In genomic region chr3:153724701-153725668, GRCm38 (mm10) we compare ENCODE assay signal across 8 mouse cellular contexts. TPM values are rescaled to one million over a fixed set of nuclear protein-coding genes. Genes with fewer than 3 reads are reported as not detected.
DNase-seq lines count a peak whose midpoint lies in the region; ATAC-seq and TF ChIP-seq lines count a peak whose summit lies in the region.

St6galnac3 (minus strand) TSS chr3:153725174.

- under 1% methylated on average over 56 of the region's 56 CpGs for WGBS in hindbrain, embryonic 16.5 days

- H3K9me3 ChIP-seq in hindbrain, embryonic 16.5 days (ENCODE audit: control insufficient read depth, low read length), result no peaks in the 10 kb centered on the region

- H3K27me3 ChIP-seq in hindbrain, embryonic 16.5 days (replicated peaks; ENCODE audit: control insufficient read depth, insufficient read depth, low read length), result no peaks in the 10 kb centered on the region

- DNase-seq in cerebellum, postnatal 4 days (ENCODE audit: low spot score in 2 of 2), result peak; percentile 78 to 80
- peak; percentile 17 for DNase-seq in gastrocnemius, adult 18-20 months (ENCODE audit: low spot score)
- DNase-seq in left cerebral cortex, adult 2 months (ENCODE audit: extremely low spot score in 1 of 2, low spot score in 2 of 2), result peak; percentile 85 to 87
- peak; percentile 87 to 90 for DNase-seq in lung, postnatal 4 days
- DNase-seq in right cerebral cortex, adult 18-20 months, result peak; percentile 88
- peak; percentile 43 for DNase-seq in urinary bladder, adult 2 months (ENCODE audit: low spot score)

- peak within 1 kb of the TSS; percentile 89 for H3K4me2 ChIP-seq in hindbrain, embryonic 16.5 days (ENCODE audit: low read length)

- peaks cover 14% of the 10 kb centered on the region for H3K4me1 ChIP-seq in hindbrain, embryonic 16.5 days (ENCODE audit: control insufficient read depth, insufficient read depth, low read depth, low read length)

- peak within 1 kb of the TSS; percentile 85 for H3K9ac ChIP-seq in hindbrain, embryonic 16.5 days (ENCODE audit: low read depth, low read length)

- peak within 1 kb of the TSS; percentile 74 for H3K4me3 ChIP-seq in hindbrain, embryonic 16.5 days (ENCODE audit: low read length)
- peak within 1 kb of the TSS; percentile 93 for H3K4me3 ChIP-seq in left cerebral cortex, adult 2 months

- peak; percentile 38 for TF ChIP-seq CTCF in left cerebral cortex, adult 2 months (IDR thresholded peaks at IDR 0.05)

- ATAC-seq in activated CD4-positive, CD25-positive, alpha-beta regulatory T cell, adult 4 months, result peak; percentile 78
- peak; percentile 98 for ATAC-seq in hindbrain, embryonic 16.5 days

- intact Hi-C loops in left cerebral cortex, adult 2 months (cut with DNase I), result loop anchor here (1.0 to 5.0 kb wide), 2 partner anchors 82 to 188 kb away; partner anchors contain the start of gene Rabggtb

- no peaks in the 10 kb centered on the region for H3K36me3 ChIP-seq in hindbrain, embryonic 16.5 days (ENCODE audit: control insufficient read depth, insufficient read depth, low read length)

- peak within 1 kb of the TSS; percentile 91 for H3K27ac ChIP-seq in hindbrain, embryonic 16.5 days (ENCODE audit: low read depth, low read length)
- H3K27ac ChIP-seq in left cerebral cortex, adult 2 months, result peak within 1 kb of the TSS; percentile 84

RNA-seq across cellular contexts. Expression of gene St6galnac3, which starts in this region (rescaled TPM):
- 10 to 100 TPM; 29.1 to 52.4 TPM for polyA plus RNA-seq in activated CD4-positive, CD25-positive, alpha-beta regulatory T cell, adult 4 months (2017; shearing (Covaris generic))
- total RNA-seq in gastrocnemius, adult 18-20 months (2021), result 1 to 10 TPM; 1.5 to 2.9 TPM
- polyA plus RNA-seq in hindbrain, embryonic 16.5 days (2015; fragmentation: Nextera tagmentation; extraction: Ambion mirVana), result 20.7 and 23.2 TPM in 2 replicates
- 10 to 100 TPM; 17.1 to 18.8 TPM for total RNA-seq in left cerebral cortex, adult 2 months (2021)
- 2.9 and 4.3 TPM in 2 replicates for polyA plus RNA-seq in urinary bladder, adult 2 months (2012; rRNA removed)

Comparison
In these comparisons a context has a peak if more than half of its experiments do, and no peak if none do; other contexts are left out.
1. Peak in every context shown above with its lines: DNase-seq, ATAC-seq, H3K4me3 ChIP-seq and H3K27ac ChIP-seq.
2. RNA of gene St6galnac3 (total RNA-seq): 17.1 to 18.8 TPM in left cerebral cortex, adult 2 months; 1.5 to 2.9 TPM in gastrocnemius, adult 18-20 months; every median in the first group is over 4 times any median in the second.
3. DNase-seq: peak in every context shown above with its lines; median percentile 88 in lung, postnatal 4 days; 88 in right cerebral cortex, adult 18-20 months; 86 in left cerebral cortex, adult 2 months; 79 in cerebellum, postnatal 4 days; 43 in urinary bladder, adult 2 months; 17 in gastrocnemius, adult 18-20 months.